Mouse (Mus musculus): ENCODE data around the gene Retreg3. TPM values are rescaled to one million over a fixed set of nuclear protein-coding genes. Genes with fewer than 3 reads are reported as not detected.
A peak's percentile ranks its signal among the peaks of the same experiment; 100 is the strongest.

Retreg3 gene
- polyA plus RNA-seq, 1 experiment from 2014 or later: 18.4 TPM

DNA sequence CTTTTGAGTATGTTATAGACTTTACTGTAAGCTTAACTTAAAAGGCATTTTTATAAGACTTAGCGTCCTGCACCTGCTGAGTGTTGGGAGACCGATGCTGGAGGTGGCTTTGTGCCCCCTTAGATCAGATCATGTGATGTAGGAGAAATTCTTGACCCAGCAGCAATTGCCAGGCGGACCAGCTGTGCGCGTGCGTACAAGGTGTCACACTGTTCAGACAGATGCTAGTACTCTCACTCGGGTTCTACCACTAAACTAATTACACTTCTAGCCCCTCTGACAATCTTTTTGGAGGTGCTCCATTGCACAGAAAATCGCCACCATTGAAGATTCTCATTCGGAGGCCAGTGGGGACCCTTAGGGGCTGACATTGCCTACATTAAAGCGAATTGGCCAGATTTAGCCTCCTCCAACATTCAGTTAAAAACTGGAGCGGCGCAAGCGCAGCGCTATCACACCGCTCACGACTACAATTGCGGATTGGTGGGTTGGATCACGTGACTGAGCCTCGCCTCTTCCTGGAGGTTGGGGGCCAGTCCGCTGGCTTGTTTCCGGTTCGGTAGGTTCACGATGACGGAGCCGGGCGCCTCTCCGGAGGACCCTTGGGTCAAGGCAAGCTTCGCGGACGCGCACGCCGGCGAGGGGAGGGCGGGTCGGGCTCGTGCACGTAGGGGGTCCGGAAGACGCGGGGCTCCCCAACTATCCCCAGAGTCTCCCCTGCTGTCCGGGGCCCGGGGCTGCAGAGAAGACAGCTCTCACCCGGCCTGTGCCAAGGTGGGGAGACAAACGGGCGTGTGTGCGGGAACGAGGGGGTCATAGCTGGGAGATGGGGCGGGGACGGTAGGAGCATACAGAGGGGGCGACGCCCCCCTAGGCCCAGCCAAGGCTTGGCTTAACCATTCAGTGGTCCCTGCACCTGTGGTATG, 32.7 kb downstream of the Retreg3 start, which contains the start of gene Mlx:
Gene Mlx, plus strand, starts transcription at position 522 of the 926 bp plus-strand sequence.
- WGBS: 1% methylated on average over 52 of the region's 52 CpGs
- Histone ChIP-seq H3K4me2 (ENCODE audit: low read depth, low read length) (peak within 1 kb of the TSS; percentile 95), H3K27me3 (ENCODE audit: control insufficient read depth, insufficient read depth, low read depth, low read length) (no peaks in the 10 kb centered on the region), H3K9ac (ENCODE audit: low read length) (peak within 1 kb of the TSS; percentile 92), H3K27ac (ENCODE audit: low read length) (peak within 1 kb of the TSS; percentile 89), H3K36me3 (ENCODE audit: control insufficient read depth, insufficient read depth, low read length) (peaks cover 23% of the 10 kb centered on the region), H3K4me1 (replicated peaks; ENCODE audit: control insufficient read depth, insufficient read depth, low read length) (peaks cover 24% of the 10 kb centered on the region), H3K9me3 (ENCODE audit: control insufficient read depth, low read length) (no peaks in the 10 kb centered on the region), H3K4me3 (ENCODE audit: low read length) (peak within 1 kb of the TSS; percentile 88)
- ATAC-seq (ENCODE audit: low read depth): peak; percentile 85

DNA sequence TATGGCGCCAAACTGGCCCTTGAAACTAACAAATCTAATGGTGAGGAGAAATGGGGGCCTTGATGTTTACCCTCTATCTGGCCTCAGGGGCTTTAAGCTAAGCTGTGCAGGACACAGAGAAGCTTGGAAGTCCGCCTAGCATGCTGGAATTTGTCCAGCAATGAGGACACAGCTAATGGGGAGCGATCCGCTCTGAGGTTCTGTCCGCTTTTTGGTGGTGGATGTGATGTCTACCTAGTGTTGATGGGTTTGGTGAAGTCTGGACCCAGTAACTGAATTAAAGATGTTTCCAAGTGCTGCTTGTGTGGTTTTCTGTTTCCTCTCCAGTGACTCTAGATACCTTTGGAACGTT, 33.4 kb downstream of the Retreg3 start:
- Histone ChIP-seq H3K9ac (ENCODE audit: low read length) (peak overlapping the region; percentile 92), H3K27me3 (ENCODE audit: control insufficient read depth, insufficient read depth, low read depth, low read length) (peaks cover 2% of the 10 kb centered on the region), H3K9me3 (ENCODE audit: control insufficient read depth, low read length) (no peaks in the 10 kb centered on the region), H3K4me1 (replicated peaks; ENCODE audit: control insufficient read depth, insufficient read depth, low read length) (peaks cover 28% of the 10 kb centered on the region), H3K27ac (ENCODE audit: low read length) (peak overlapping the region; percentile 89; the same call in 1 of the 2 replicates), H3K4me2 (ENCODE audit: low read depth, low read length) (peak overlapping the region; percentile 95), H3K36me3 (ENCODE audit: control insufficient read depth, insufficient read depth, low read length) (peaks cover 17% of the 10 kb centered on the region), H3K4me3 (ENCODE audit: low read length) (no peak overlapping the region; the same call in 1 of the 2 replicates)
- WGBS: 71% methylated on average over 6 of the region's 6 CpGs
- ATAC-seq (ENCODE audit: low read depth): no peak

DNA sequence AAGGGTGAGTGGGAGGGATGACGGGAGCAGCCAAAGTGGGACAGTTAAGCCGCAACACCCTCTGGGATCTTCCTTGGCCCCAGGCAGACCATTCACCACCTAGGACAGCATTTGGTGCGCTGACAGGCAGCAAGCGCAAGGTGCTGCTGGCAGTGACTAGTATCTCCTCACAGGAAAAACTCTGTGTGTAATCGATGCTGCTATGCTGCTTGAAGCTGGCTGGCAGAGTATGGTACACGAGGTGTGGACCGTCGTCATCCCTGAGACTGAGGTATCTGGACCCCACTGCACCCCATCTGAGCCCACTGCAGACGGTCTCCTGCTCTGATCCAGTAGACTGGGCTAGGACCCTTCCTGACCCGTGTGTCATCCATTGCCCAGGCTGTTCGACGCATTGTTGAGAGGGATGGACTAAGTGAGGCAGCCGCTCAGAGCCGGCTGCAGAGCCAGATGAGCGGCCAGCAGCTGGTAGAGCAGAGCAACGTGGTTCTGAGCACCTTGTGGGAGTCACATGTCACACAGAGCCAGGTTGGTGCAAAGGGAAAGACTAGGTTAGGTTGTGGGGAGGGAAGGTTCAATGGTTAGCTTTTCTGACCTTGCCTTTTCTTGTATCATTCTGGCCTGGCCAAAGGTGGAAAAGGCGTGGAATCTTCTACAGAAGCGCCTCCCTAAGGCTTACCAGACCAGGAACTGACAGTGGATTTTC, 33.9 kb downstream of the Retreg3 start:
- Histone ChIP-seq H3K9ac (ENCODE audit: low read length) (0 out of 2 replicates have a peak overlapping the region, but pooled peaks have one; percentile 35), H3K27ac (ENCODE audit: low read length) (no peak overlapping the region), H3K4me1 (replicated peaks; ENCODE audit: control insufficient read depth, insufficient read depth, low read length) (peaks cover 28% of the 10 kb centered on the region), H3K4me2 (ENCODE audit: low read depth, low read length) (no peak overlapping the region), H3K4me3 (ENCODE audit: low read length) (no peak overlapping the region), H3K27me3 (ENCODE audit: control insufficient read depth, insufficient read depth, low read depth, low read length) (peaks cover 6% of the 10 kb centered on the region), H3K9me3 (ENCODE audit: control insufficient read depth, low read length) (no peaks in the 10 kb centered on the region), H3K36me3 (ENCODE audit: control insufficient read depth, insufficient read depth, low read length) (peaks cover 12% of the 10 kb centered on the region)
- 87% methylated on average over 18 of the region's 18 CpGs for WGBS
- ATAC-seq (ENCODE audit: low read depth): no peak

DNA sequence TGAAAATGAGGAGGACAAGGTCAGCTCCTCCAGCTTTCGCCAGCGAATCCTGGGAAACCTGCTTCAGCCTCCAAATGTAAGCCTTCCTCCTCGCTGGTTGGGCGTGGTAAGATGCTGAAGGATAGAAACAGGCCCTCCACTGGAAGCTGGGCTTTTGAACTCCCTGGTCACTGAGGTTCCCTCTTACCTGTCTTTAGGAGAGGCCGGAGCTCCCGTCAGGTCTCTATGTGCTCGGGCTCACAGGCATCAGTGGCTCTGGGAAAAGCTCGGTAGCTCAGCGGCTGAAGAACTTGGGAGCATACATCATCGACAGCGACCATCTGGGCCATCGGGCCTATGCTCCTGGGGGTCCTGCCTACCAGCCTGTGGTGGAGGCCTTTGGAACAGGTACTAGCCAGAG, 34.9 kb downstream of the Retreg3 start:
- Histone ChIP-seq H3K36me3 (ENCODE audit: control insufficient read depth, insufficient read depth, low read length) (peaks cover 8% of the 10 kb centered on the region), H3K9ac (ENCODE audit: low read length) (no peak overlapping the region), H3K9me3 (ENCODE audit: control insufficient read depth, low read length) (no peaks in the 10 kb centered on the region), H3K27ac (ENCODE audit: low read length) (no peak overlapping the region), H3K27me3 (ENCODE audit: control insufficient read depth, insufficient read depth, low read depth, low read length) (peaks cover 15% of the 10 kb centered on the region), H3K4me1 (replicated peaks; ENCODE audit: control insufficient read depth, insufficient read depth, low read length) (peaks cover 28% of the 10 kb centered on the region), H3K4me2 (ENCODE audit: low read depth, low read length) (no peak overlapping the region), H3K4me3 (ENCODE audit: low read length) (no peak overlapping the region)
- ATAC-seq (ENCODE audit: low read depth): no peak
- WGBS: 91% methylated on average over 12 of the region's 12 CpGs

DNA sequence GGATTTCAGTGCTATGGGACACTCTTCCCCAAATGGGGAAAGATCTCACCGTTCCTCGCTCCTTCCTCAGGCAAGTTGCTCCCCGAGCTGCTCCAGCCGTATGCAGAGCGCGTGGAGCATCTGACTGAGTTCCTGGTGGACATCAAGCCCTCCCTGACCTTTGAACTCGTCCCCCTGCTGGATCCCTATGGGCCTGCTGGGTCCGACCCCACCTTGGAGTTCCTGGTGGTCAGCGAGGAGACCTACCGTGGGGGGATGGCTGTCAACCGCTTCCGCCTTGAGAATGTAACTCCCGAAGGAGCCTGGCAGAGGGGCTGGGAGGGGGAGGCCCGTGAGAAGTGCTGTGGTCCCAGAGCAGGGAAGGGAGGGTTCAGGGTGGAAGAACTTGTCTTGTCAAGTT, 35.4 kb downstream of the Retreg3 start:
- Histone ChIP-seq H3K4me1 (replicated peaks; ENCODE audit: control insufficient read depth, insufficient read depth, low read length) (peaks cover 30% of the 10 kb centered on the region), H3K9ac (ENCODE audit: low read length) (no peak overlapping the region), H3K27me3 (ENCODE audit: control insufficient read depth, insufficient read depth, low read depth, low read length) (peaks cover 21% of the 10 kb centered on the region), H3K4me2 (ENCODE audit: low read depth, low read length) (no peak overlapping the region), H3K27ac (ENCODE audit: low read length) (no peak overlapping the region), H3K9me3 (ENCODE audit: control insufficient read depth, low read length) (no peaks in the 10 kb centered on the region), H3K4me3 (ENCODE audit: low read length) (no peak overlapping the region), H3K36me3 (ENCODE audit: control insufficient read depth, insufficient read depth, low read length) (peaks cover 2% of the 10 kb centered on the region; the same call in 1 of the 2 replicates)
- no peak for ATAC-seq (ENCODE audit: low read depth)
- WGBS: 78% methylated on average over 14 of the region's 14 CpGs

DNA sequence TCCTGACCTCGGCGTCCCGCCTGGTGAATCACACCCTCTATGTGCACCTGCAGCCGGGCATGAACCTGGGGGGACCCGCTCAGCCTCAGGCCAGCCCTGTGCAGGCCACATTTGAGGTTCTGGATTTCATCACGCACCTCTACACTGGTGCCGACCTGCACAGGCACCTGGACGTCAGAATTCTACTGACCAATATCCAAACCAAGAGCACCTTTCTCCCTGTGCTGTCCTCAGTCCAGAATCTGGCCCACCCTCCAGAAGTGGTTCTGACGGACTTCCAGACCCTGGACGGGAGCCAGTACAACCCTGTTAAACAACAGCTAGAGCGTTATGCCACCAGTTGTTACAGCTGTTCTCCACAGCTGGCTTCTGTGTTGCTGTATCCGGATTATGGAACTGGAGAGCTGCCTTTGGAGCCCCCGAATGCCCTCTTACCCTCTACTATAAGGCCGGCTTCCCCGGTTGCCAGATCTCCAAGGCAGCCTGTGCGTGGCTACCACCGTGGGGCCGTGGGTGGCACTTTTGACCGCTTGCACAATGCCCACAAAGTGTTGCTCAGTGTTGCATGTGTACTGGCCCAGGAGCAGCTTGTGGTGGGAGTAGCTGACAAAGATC, 36.5 kb downstream of the Retreg3 start:
- Histone ChIP-seq H3K4me2 (ENCODE audit: low read depth, low read length) (peak overlapping the region; percentile 89), H3K36me3 (ENCODE audit: control insufficient read depth, insufficient read depth, low read length) (no peaks in the 10 kb centered on the region), H3K9me3 (ENCODE audit: control insufficient read depth, low read length) (no peaks in the 10 kb centered on the region), H3K4me1 (replicated peaks; ENCODE audit: control insufficient read depth, insufficient read depth, low read length) (peaks cover 30% of the 10 kb centered on the region), H3K27me3 (ENCODE audit: control insufficient read depth, insufficient read depth, low read depth, low read length) (peaks cover 32% of the 10 kb centered on the region), H3K27ac (ENCODE audit: low read length) (peak overlapping the region; percentile 89), H3K9ac (ENCODE audit: low read length) (peak overlapping the region; percentile 98), H3K4me3 (ENCODE audit: low read length) (peak overlapping the region; percentile 91)
- WGBS: 26% methylated on average over 19 of the region's 19 CpGs
- ATAC-seq (ENCODE audit: low read depth): no peak

DNA sequence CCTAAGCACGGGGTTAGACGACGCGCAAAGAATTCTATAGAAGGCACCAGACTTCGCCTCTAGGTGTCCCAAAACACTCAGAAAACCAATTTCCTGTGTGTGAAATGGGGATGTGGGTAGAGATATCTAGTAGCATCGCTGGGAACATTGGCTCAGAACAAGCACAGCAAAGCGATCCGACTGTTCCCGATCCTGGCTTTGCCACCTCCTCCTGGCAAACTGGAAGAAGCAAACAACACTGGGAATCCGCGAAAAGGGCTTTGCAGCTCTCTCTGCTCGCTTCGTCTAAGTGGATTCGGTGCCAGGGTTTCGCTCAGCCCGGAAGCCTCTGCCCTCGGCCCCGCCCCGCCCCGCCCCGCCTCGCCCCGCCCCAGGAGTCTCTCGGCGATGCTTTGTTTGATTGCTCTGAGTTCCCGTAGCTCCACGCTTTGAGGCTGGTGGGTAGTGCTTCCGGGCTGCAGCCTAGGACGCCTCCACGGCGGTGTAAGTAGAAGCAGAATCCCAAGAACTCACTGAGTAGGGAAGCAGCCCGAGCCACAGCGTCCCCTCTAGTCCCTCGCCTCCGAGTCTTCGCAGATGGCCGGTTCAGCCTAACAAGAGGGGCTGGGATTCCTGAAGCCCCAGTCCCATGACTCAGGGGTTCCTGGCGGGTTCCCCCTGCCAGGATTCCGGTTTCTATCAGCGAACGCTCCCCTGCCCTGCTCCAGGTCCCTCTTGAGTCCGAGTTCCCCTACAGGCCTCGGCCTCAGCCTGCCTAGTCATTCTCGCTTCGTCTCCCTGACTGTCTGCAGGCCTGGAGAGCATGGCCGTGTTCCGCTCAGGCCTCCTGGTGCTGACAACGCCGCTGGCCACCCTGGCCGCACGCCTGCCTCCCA, 37.2 kb downstream of the Retreg3 start, which contains the start of gene Coasy:
Gene Coasy, plus strand, starts transcription at position 358 of the 875 bp plus-strand sequence.
- H3K36me3 ChIP-seq (ENCODE audit: control insufficient read depth, insufficient read depth, low read length): no peaks in the 10 kb centered on the region
- no peaks in the 10 kb centered on the region for H3K9me3 ChIP-seq (ENCODE audit: control insufficient read depth, low read length)
- peak within 1 kb of the TSS; percentile 89 for H3K27ac ChIP-seq (ENCODE audit: low read length)
- peaks cover 23% of the 10 kb centered on the region for H3K4me1 ChIP-seq (replicated peaks; ENCODE audit: control insufficient read depth, insufficient read depth, low read length)
- H3K27me3 ChIP-seq (ENCODE audit: control insufficient read depth, insufficient read depth, low read depth, low read length): peaks cover 39% of the 10 kb centered on the region
- peak within 1 kb of the TSS; percentile 98 for H3K9ac ChIP-seq (ENCODE audit: low read length)
- H3K4me2 ChIP-seq (ENCODE audit: low read depth, low read length): peak within 1 kb of the TSS; percentile 89
- peak; percentile 92 for ATAC-seq (ENCODE audit: low read depth)
- H3K4me3 ChIP-seq (ENCODE audit: low read length): peak within 1 kb of the TSS; percentile 91
- under 1% methylated on average over 51 of the region's 51 CpGs for WGBS

DNA sequence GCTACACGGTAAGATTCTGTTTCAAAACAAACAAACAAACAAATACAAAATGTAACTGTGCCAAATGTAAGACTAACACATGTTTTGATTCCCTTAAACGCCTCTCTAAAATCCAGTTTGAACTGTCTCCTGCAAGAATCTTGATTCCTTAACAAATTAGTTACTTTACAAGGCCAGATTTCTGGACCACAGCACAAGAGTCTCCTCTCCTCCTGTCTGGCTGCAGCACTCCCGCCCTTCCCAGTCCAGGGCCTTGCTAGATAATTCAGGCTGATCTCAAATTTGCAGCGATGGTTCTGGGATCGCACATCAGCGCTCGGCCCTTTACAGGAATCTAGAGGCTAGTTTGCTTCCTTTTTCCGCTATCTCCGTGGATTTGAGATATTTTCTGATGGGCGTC, 38.0 kb downstream of the Retreg3 start:
- Histone ChIP-seq H3K4me1 (replicated peaks; ENCODE audit: control insufficient read depth, insufficient read depth, low read length) (peaks cover 22% of the 10 kb centered on the region), H3K27ac (ENCODE audit: low read length) (peak overlapping the region; percentile 86), H3K4me3 (ENCODE audit: low read length) (peak overlapping the region; percentile 91), H3K9ac (ENCODE audit: low read length) (peak overlapping the region; percentile 98), H3K36me3 (ENCODE audit: control insufficient read depth, insufficient read depth, low read length) (no peaks in the 10 kb centered on the region), H3K9me3 (ENCODE audit: control insufficient read depth, low read length) (no peaks in the 10 kb centered on the region), H3K27me3 (ENCODE audit: control insufficient read depth, insufficient read depth, low read depth, low read length) (peaks cover 39% of the 10 kb centered on the region), H3K4me2 (ENCODE audit: low read depth, low read length) (peak overlapping the region; percentile 89)
- 5% methylated on average over 10 of the region's 10 CpGs for WGBS
- no peak for ATAC-seq (ENCODE audit: low read depth)
